Mouse (Mus musculus) small intestine, adult 2 months (tissue): ENCODE measurements at regions not wholly inside any gene's neighbourhood (a gene's known extent, or its start where the extent isn't known, plus 50 kb on each side); places are given as distances from the start of the nearest gene placed in this dataset.

Experiments
- CTCF ChIP-seq: fragments of 200-500 bp; IDR thresholded peaks from 2 replicates; pipeline ENCODE4 v1.5.1; 2012; ENCODE audit warnings: low read depth, mild to moderate bottlenecking, control low read depth, inconsistent platforms, low read length, moderate library complexity, mixed read lengths; ENCODE audit not compliant: insufficient replicate concordance, insufficient read length; ENCODE audit errors: extremely low read depth
- POLR2A ChIP-seq: fragments of 200-500 bp; IDR thresholded peaks from 2 replicates; pipeline ENCODE4 v1.6.1; 2012; ENCODE audit warnings: low read depth, mild to moderate bottlenecking, control low read depth, inconsistent platforms, low read length, moderate library complexity

DNA sequence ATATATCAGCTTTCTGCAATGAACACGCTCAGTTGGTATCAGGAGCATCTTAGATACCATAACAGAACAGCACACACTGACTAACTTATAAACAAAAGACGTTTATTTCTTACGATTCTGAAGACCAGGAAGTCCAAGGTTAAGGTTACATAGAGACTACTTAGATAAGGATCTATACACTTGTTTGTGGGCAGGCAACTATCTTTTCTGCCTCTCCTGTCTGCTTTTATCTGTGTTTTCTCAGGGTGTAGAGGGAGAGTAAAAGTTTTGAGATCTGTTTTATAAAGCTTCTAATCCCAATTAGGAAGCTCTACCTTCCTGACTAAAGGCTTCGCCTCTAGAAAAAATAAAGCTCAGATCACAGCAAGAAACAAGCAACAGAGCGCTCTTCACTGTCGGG lies 122.1 kb upstream of the Plxnc1 start:
- no peak for TF ChIP-seq CTCF
- no peak for TF ChIP-seq POLR2A
